In genomic region chr1:182944638-182945037, GRCm38 (mm10) we compare ENCODE assay signal across 27 mouse cellular contexts. TPM values are rescaled to one million over a fixed set of nuclear protein-coding genes. Genes with fewer than 3 reads are reported as not detected.
DNase-seq lines count a peak whose midpoint lies in the region; ATAC-seq lines count a peak whose summit lies in the region.
"Had no signal": no experiment of that assay in that cellular context is flagged by ENCODE, and none has a peak within 500 bp of the region (broad histone marks: within the 10 kb centered on the region; RNA-seq: fewer than 3 reads in every experiment).

No protein-coding gene starts in this region.

- H3K4me1 ChIP-seq in midbrain, embryonic 10.5 days: peaks cover 8% of the 10 kb centered on the region; the same call in 1 of the 2 replicates
- peaks cover 6% of the 10 kb centered on the region; the same call in 1 of the 2 replicates for H3K4me1 ChIP-seq in forebrain, embryonic 12.5 days
- H3K4me1 ChIP-seq: embryonic facial prominence, embryonic 15.5 days; forebrain, embryonic 10.5 days; intestine, embryonic 15.5 days; limb, embryonic 13.5 days; liver, embryonic 12.5 days had no signal

- peak; percentile 48 for DNase-seq in 3134 (ENCODE audit: extremely low read depth, insufficient read length, low spot score)
- peak; percentile 84 for DNase-seq in 3T3-L1 (ENCODE audit: low read depth, low spot score)
- DNase-seq in c-Kit-positive CD71-negative TER-119-negative erythroid progenitor cells, embryonic 14.5 days (ENCODE audit: low read depth): peak; percentile 22
- no peak for DNase-seq in left cerebral cortex, postnatal 36 days (ENCODE audit: low spot score in 2 of 2)
- no peak for DNase-seq in midbrain, embryonic 10.5 days (ENCODE audit: low spot score)
- no peak for DNase-seq in thymus, postnatal 10 days (ENCODE audit: low spot score in 2 of 2)
- DNase-seq: adrenal gland, postnatal 14 days; cerebellum, adult 9-10 months; forebrain, postnatal 0 days; gastrocnemius, postnatal 36 days; kidney, adult 9 months; kidney, postnatal 25 days; layer of hippocampus, postnatal 36 days; lung, adult 2 months; lung, postnatal 4 days had no signal

- no peak overlapping the region for H3K27ac ChIP-seq in midbrain, embryonic 10.5 days (replicated peaks)
- no peak overlapping the region for H3K27ac ChIP-seq in forebrain, embryonic 12.5 days
- H3K27ac ChIP-seq: embryonic facial prominence, embryonic 15.5 days; forebrain, embryonic 10.5 days; hindbrain, embryonic 10.5 days; intestine, embryonic 15.5 days; layer of hippocampus, adult 2 months; limb, embryonic 13.5 days; liver, embryonic 12.5 days; neural tube, embryonic 12.5 days had no signal

- WGBS in midbrain, embryonic 10.5 days: 85% methylated on average over 5 of the region's 5 CpGs
- 84% methylated on average over 5 of the region's 5 CpGs for WGBS in forebrain, embryonic 12.5 days

- H3K4me2 ChIP-seq in forebrain, embryonic 12.5 days: no peak overlapping the region
- H3K4me2 ChIP-seq: embryonic facial prominence, embryonic 15.5 days; intestine, embryonic 15.5 days; limb, embryonic 13.5 days; liver, embryonic 12.5 days; midbrain, embryonic 11.5 days; neural tube, embryonic 12.5 days had no signal

- no peaks in the 10 kb centered on the region for H3K9me3 ChIP-seq in midbrain, embryonic 10.5 days (replicated peaks)
- no peaks in the 10 kb centered on the region for H3K9me3 ChIP-seq in forebrain, embryonic 12.5 days
- H3K9me3 ChIP-seq: embryonic facial prominence, embryonic 15.5 days; forebrain, embryonic 10.5 days; hindbrain, embryonic 10.5 days; intestine, embryonic 15.5 days; limb, embryonic 13.5 days; liver, embryonic 12.5 days; neural tube, embryonic 12.5 days had no signal

- no peaks in the 10 kb centered on the region for H3K27me3 ChIP-seq in midbrain, embryonic 10.5 days (ENCODE audit: low read depth, poor library complexity, severe bottlenecking)
- no peaks in the 10 kb centered on the region for H3K27me3 ChIP-seq in forebrain, embryonic 12.5 days
- H3K27me3 ChIP-seq: embryonic facial prominence, embryonic 15.5 days; intestine, embryonic 15.5 days; limb, embryonic 13.5 days; liver, embryonic 12.5 days; neural tube, embryonic 12.5 days had no signal

- H3K9ac ChIP-seq in forebrain, embryonic 12.5 days: no peak overlapping the region
- H3K9ac ChIP-seq: embryonic facial prominence, embryonic 15.5 days; forebrain, postnatal 0 days; intestine, embryonic 15.5 days; limb, embryonic 13.5 days; liver, embryonic 12.5 days; neural tube, embryonic 12.5 days had no signal

- ATAC-seq in megakaryocyte progenitor cell, adult 5-6 weeks (replicated peaks; ENCODE audit: poor library complexity): peak; percentile 70
- no peak for ATAC-seq in forebrain, embryonic 12.5 days (ENCODE audit: low FRiP score)
- ATAC-seq: forebrain, postnatal 0 days; hindbrain, embryonic 16.5 days; intestine, embryonic 15.5 days; liver, embryonic 12.5 days had no signal

- H3K36me3 ChIP-seq in midbrain, embryonic 10.5 days: no peaks in the 10 kb centered on the region
- H3K36me3 ChIP-seq in forebrain, embryonic 12.5 days (replicated peaks): no peaks in the 10 kb centered on the region
- H3K36me3 ChIP-seq: embryonic facial prominence, embryonic 15.5 days; forebrain, embryonic 10.5 days; hindbrain, embryonic 10.5 days; intestine, embryonic 15.5 days; limb, embryonic 13.5 days; liver, embryonic 12.5 days; neural tube, embryonic 12.5 days had no signal

- intact Hi-C loops in left cerebral cortex, postnatal 36 days (cut with DNase I): no loop called here

- no peak overlapping the region for H3K4me3 ChIP-seq in midbrain, embryonic 10.5 days
- no peak overlapping the region for H3K4me3 ChIP-seq in forebrain, embryonic 12.5 days (replicated peaks)
- H3K4me3 ChIP-seq: embryonic facial prominence, embryonic 15.5 days; forebrain, embryonic 10.5 days; hindbrain, embryonic 10.5 days; intestine, embryonic 15.5 days; layer of hippocampus, adult 2 months; limb, embryonic 13.5 days; liver, embryonic 12.5 days; neural tube, embryonic 12.5 days had no signal

RNA-seq across cellular contexts. Expression of gene Tlr5, which starts 9.9 kb away (rescaled TPM):
- total RNA-seq in megakaryocyte progenitor cell, adult 5-6 weeks (2015): 0.57 and 2.2 TPM in 2 replicates
- total RNA-seq in megakaryocyte progenitor cell, adult 5-6 weeks (2017): 0.50 TPM in 1 of 2 replicates, not detected in the other
- total RNA-seq in left cerebral cortex, postnatal 36 days (2021): under 1 TPM; 0.20 to 0.27 TPM
- polyA plus RNA-seq in midbrain, embryonic 10.5 days (2016; fragmentation: Nextera tagmentation; extraction: Ambion mirVana): 0.35 and 0.52 TPM in 2 replicates
- 0.17 and 0.31 TPM in 2 replicates for polyA plus RNA-seq in forebrain, embryonic 12.5 days (2016; fragmentation: Nextera tagmentation; extraction: Ambion mirVana)

Comparison
In these comparisons a context has a peak if more than half of its experiments do, and no peak if none do; other contexts are left out.
1. DNase-seq: peak in 3134 (single experiment), 3T3-L1 (single experiment) and c-Kit-positive CD71-negative TER-119-negative erythroid progenitor cells, embryonic 14.5 days (single experiment); none in left cerebral cortex, postnatal 36 days (0 of 2), midbrain, embryonic 10.5 days (single experiment) and thymus, postnatal 10 days (0 of 2).